ENCODE assay signal across 23 mouse cellular contexts in the genomic region with DNA sequence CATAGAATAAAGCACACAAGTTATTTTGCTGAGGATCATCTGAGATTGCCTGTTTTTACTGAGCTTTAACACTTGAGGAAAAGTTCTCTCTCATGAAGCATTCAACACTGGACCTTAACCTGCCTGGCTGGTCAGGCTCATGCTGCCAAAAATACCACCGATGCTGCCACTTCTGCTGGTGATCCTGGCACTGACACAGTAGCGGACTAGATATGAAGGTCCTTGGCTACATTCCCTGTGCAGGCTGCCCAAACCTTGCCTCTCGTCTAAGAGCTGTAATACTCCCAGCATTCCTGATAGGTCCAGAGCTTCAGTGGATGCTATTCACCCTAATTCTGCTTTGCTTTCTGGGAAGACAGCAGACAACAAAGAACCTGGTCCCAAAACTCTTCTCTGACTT.
DNase-seq lines count a peak whose midpoint lies in the region; ATAC-seq and TF ChIP-seq lines count a peak whose summit lies in the region.
"Had no signal": no experiment of that assay in that cellular context is flagged by ENCODE, and none has a peak within 500 bp of the region (broad histone marks: within the 10 kb centered on the region; RNA-seq: fewer than 3 reads in every experiment).

No protein-coding gene starts in this region.

- H3K9me3 ChIP-seq in heart, embryonic 11.5 days (replicated peaks; ENCODE audit: control insufficient read depth, low read length) = no peaks in the 10 kb centered on the region
- no peaks in the 10 kb centered on the region for H3K9me3 ChIP-seq in forebrain, postnatal 0 days (ENCODE audit: low read length)
- H3K9me3 ChIP-seq: forebrain, embryonic 13.5 days had no signal

- no peaks in the 10 kb centered on the region for H3K36me3 ChIP-seq in heart, embryonic 11.5 days (ENCODE audit: control insufficient read depth, insufficient read depth, low read length)
- H3K36me3 ChIP-seq in forebrain, postnatal 0 days (ENCODE audit: insufficient read depth) = no peaks in the 10 kb centered on the region

- no peaks in the 10 kb centered on the region for H3K27me3 ChIP-seq in heart, embryonic 11.5 days (ENCODE audit: control insufficient read depth, insufficient read depth, low read length)
- H3K27me3 ChIP-seq in forebrain, postnatal 0 days (ENCODE audit: insufficient read depth, low read length) = no peaks in the 10 kb centered on the region
- H3K27me3 ChIP-seq: forebrain, embryonic 13.5 days had no signal

- no peak overlapping the region for H3K4me2 ChIP-seq in heart, embryonic 11.5 days
- H3K4me2 ChIP-seq in forebrain, postnatal 0 days (ENCODE audit: low read depth) = no peak overlapping the region
- H3K4me2 ChIP-seq: forebrain, embryonic 13.5 days; hindbrain, embryonic 14.5 days had no signal

- 73% methylated on average over 3 of the region's 3 CpGs for WGBS in heart, embryonic 11.5 days (ENCODE audit: insufficient replicate concordance)
- WGBS in forebrain, postnatal 0 days = 81% methylated on average over 3 of the region's 3 CpGs

- H3K9ac ChIP-seq in heart, embryonic 11.5 days (ENCODE audit: low read depth, low read length) = no peak overlapping the region
- no peak overlapping the region for H3K9ac ChIP-seq in forebrain, postnatal 0 days
- H3K9ac ChIP-seq: forebrain, embryonic 13.5 days; hindbrain, embryonic 14.5 days; liver, embryonic 14.5 days had no signal

- H3K4me3 ChIP-seq in heart, embryonic 11.5 days (ENCODE audit: low read depth, low read length) = no peak overlapping the region
- H3K4me3 ChIP-seq in forebrain, postnatal 0 days (ENCODE audit: low read depth, low read length) = no peak overlapping the region
- H3K4me3 ChIP-seq: forebrain, embryonic 13.5 days had no signal

- DNase-seq in heart, adult 18-20 months = peak; percentile 43 to 62
- peak; percentile 31 for DNase-seq in heart, adult 8-10 months (ENCODE audit: low spot score)
- DNase-seq in heart, adult 9 months (ENCODE audit: low spot score in 2 of 2) = peak; percentile 18 to 29
- DNase-seq in heart, postnatal 36 days = peak; percentile 3 to 13
- no peak for DNase-seq in forebrain, postnatal 0 days
- DNase-seq: adrenal gland, adult 2 months; B cell, adult 2 months; cerebellum, adult 9-11 months; gastrocnemius, postnatal 14 days; kidney, postnatal 4 days; liver; lung, adult 2 months; lung, postnatal 10 days; midbrain, embryonic 14.5 days; retina, postnatal 1 day; right cerebral cortex, postnatal 14 days had no signal

- no peaks in the 10 kb centered on the region for H3K4me1 ChIP-seq in heart, embryonic 11.5 days (ENCODE audit: control insufficient read depth, insufficient read depth, low read length)
- no peaks in the 10 kb centered on the region for H3K4me1 ChIP-seq in forebrain, postnatal 0 days (ENCODE audit: insufficient read depth)
- H3K4me1 ChIP-seq: forebrain, embryonic 13.5 days had no signal

- no peak overlapping the region for H3K27ac ChIP-seq in heart, embryonic 11.5 days (ENCODE audit: low read depth, low read length)
- H3K27ac ChIP-seq in forebrain, postnatal 0 days (ENCODE audit: low read depth, low read length) = no peak overlapping the region
- H3K27ac ChIP-seq: forebrain, embryonic 13.5 days; hindbrain, embryonic 14.5 days; kidney, postnatal 0 days; liver, embryonic 14.5 days; macrophage had no signal

- TF ChIP-seq CTCF in forebrain, postnatal 0 days (IDR thresholded peaks at IDR 0.05; ENCODE audit: low read depth) = no peak

- intact Hi-C loops in heart, postnatal 36 days (cut with DNase I) = no loop called here

- ATAC-seq in heart, embryonic 11.5 days (replicated peaks; ENCODE audit: insufficient number of reproducible peaks, low FRiP score, low TSS enrichment) = no peak
- ATAC-seq in forebrain, postnatal 0 days = no peak
- ATAC-seq: forebrain, embryonic 13.5 days; intestine, postnatal 0 days had no signal
